Mouse (Mus musculus) lung, embryonic 14.5 days (tissue): Measurements from ENCODE around the gene Mrps16. TPM values are rescaled to one million over a fixed set of nuclear protein-coding genes. Genes with fewer than 3 reads are reported as not detected.
A peak's percentile ranks its signal among the peaks of the same experiment; 100 is the strongest.

Experiments
- ATAC-seq: fragments of 200-750 bp; cut with Nextera tagmentation; 2 replicates; pipeline ENCODE4 v1.8.0; 2017; ENCODE audit warnings: mild to moderate bottlenecking, moderate TSS enrichment, moderate library complexity; ENCODE audit not compliant: insufficient read depth
- DNase-seq: peaks from one replicate; pipeline ENCODE4 v3.0.0-alpha.2; 2015
- H3K27ac ChIP-seq: fragments of 300-500 bp; sonication (generic); 2 replicates; pipeline ENCODE4 v1.5.1; 2014; ENCODE audit warnings: low read depth, mild to moderate bottlenecking, moderate library complexity
- H3K27me3 ChIP-seq: fragments of 300-500 bp; sonication (generic); 2 replicates; pipeline ENCODE4 v1.6.1; 2014; ENCODE audit warnings: low read length, control low read depth; ENCODE audit not compliant: insufficient read depth
- H3K36me3 ChIP-seq: fragments of 300-500 bp; sonication (generic); 2 replicates; pipeline ENCODE4 v1.6.1; 2014; ENCODE audit warnings: control low read depth; ENCODE audit not compliant: insufficient read depth
- H3K4me1 ChIP-seq: fragments of 300-500 bp; sonication (generic); 2 replicates; pipeline ENCODE4 v1.6.1; 2014; ENCODE audit warnings: antibody characterized with exemption, control low read depth; ENCODE audit not compliant: insufficient read depth
- H3K4me2 ChIP-seq: fragments of 300-500 bp; sonication (generic); 2 replicates; pipeline ENCODE4 v1.6.1; 2014; ENCODE audit warnings: mild to moderate bottlenecking
- H3K4me3 ChIP-seq: fragments of 300-500 bp; sonication (generic); 2 replicates; pipeline ENCODE4 v1.5.1; 2014; ENCODE audit warnings: low read depth, low read length
- H3K9ac ChIP-seq: fragments of 300-500 bp; sonication (generic); 2 replicates; pipeline ENCODE4 v1.6.1; 2014
- H3K9me3 ChIP-seq: fragments of 300-500 bp; sonication (generic); 2 replicates; pipeline ENCODE4 v1.6.1; 2016; ENCODE audit warnings: low read depth, low read length, control low read depth
- CTCF ChIP-seq: IDR thresholded peaks from 2 replicates; pipeline ENCODE4 v1.5.1; 2016; ENCODE audit warnings: antibody characterized with exemption, low read depth
- WGBS: fragments of 180-500 bp; shearing (Covaris S2); extraction: QIAGEN DNeasy Blood & Tissue Kit; methylation state at CpG from one replicate; pipeline ENCODE4 v1.1.7; 2014; 5-methylcytosine and 5-hydroxymethylcytosine counted together
- polyA plus RNA-seq: library from polyadenylated mRNA; unstranded; fragments of >200 nt; fragmentation: Nextera tagmentation; extraction: Ambion mirVana; gene quantifications from 2 replicates; pipeline ENCODE4 v1.2.1, GENCODE M21; 2014

Mrps16 gene
- polyA plus RNA-seq = 93.5 and 96.8 TPM in 2 replicates

- Histone ChIP-seq H3K4me1 (peaks cover 3% of the 10 kb centered on the region; the same call in 1 of the 2 replicates), H3K9me3 (no peaks in the 10 kb centered on the region), H3K27me3 (no peaks in the 10 kb centered on the region), H3K36me3 (peaks cover 25% of the 10 kb centered on the region), H3K4me2 (peak within 1 kb of the TSS; percentile 75), H3K4me3 (peak within 1 kb of the TSS; percentile 58), H3K27ac (peak within 1 kb of the TSS; percentile 91), H3K9ac (peak within 1 kb of the TSS; percentile 80)
- under 1% methylated on average over 68 of the region's 68 CpGs for WGBS
- peak; percentile 78 for TF ChIP-seq CTCF
- ATAC-seq (peak; percentile 96), DNase-seq (peak; percentile 99)
Measured at GRCm38 (mm10) chr14:20393205-20393913, at the start of gene Mrps16. TSS of gene Mrps16 (minus strand) at chr14:20393634.

DNA sequence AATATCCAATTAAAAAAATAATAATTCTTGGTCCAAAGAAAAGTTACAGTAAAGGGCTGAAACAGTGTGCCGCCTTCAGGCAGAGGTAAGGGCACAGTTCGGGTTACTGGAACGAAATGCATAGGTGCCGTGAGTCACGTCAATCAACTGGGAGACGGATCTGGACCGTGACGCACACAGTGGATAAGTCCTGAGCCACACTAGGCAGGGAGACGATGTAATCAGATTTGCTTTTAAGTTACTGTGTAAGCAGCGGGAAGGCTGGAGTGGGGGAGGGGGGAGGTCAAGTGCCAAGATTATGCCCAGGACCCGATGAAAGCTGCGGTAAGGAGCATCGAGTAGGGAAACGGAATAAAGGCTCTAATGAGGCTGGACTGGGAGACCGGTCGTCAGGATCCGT, 48.8 kb upstream of the Mrps16 start:
- Histone ChIP-seq H3K27ac (no peak overlapping the region), H3K27me3 (no peaks in the 10 kb centered on the region), H3K4me2 (no peak overlapping the region), H3K36me3 (no peaks in the 10 kb centered on the region), H3K4me1 (no peaks in the 10 kb centered on the region), H3K9ac (no peak overlapping the region), H3K9me3 (no peaks in the 10 kb centered on the region), H3K4me3 (no peak overlapping the region)
- 47% methylated on average over 17 of the region's 17 CpGs for WGBS
- TF ChIP-seq CTCF = no peak
- no peak for ATAC-seq
- DNase-seq = no peak

DNA sequence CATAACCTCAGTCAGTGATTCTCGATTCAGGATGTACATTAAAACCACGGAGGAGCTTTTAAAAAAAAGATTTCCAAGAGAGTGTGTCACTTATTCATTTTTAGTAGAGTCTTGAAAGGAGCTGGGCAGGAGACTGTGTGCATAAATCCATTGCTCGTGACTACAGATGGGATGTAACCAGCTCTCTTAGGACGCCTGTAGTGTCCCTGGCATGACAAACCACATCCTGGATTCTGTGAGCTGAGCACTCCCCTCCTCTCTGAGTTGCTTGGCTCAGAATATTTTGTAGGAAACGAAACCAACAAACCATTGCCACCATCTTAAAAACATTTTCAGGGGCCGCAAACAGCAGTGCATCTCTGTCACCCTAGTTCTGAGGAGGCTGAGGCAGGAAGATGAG, 43.5 kb upstream of the Mrps16 start:
- Histone ChIP-seq H3K27ac (no peak overlapping the region), H3K4me1 (no peaks in the 10 kb centered on the region), H3K36me3 (no peaks in the 10 kb centered on the region), H3K4me3 (no peak overlapping the region), H3K4me2 (no peak overlapping the region), H3K27me3 (no peaks in the 10 kb centered on the region), H3K9me3 (no peaks in the 10 kb centered on the region), H3K9ac (no peak overlapping the region)
- no peak for ATAC-seq
- TF ChIP-seq CTCF = no peak
- no peak for DNase-seq
- WGBS = 68% methylated on average over 6 of the region's 6 CpGs

DNA sequence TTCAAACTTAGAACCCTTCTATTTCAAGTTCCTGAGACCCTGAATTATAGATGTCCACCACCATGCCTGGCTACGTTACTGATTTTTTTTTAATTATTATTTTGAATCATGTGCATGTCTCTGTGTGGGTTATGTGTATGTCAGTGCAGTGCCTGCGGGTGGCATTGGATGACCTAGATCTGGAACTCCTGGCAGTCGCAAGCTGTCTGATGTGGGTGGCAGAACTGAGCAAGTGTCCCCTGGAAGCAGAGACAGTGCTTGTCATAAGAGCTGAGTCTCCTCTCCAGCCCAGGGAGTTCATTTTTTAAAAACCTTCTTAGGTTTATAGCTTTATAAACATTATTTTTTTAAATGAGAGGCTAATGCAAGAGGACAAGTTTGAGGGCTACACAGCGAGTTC, 39.0 kb upstream of the Mrps16 start:
- no peak for TF ChIP-seq CTCF
- Histone ChIP-seq H3K27ac (no peak overlapping the region), H3K27me3 (no peaks in the 10 kb centered on the region), H3K36me3 (no peaks in the 10 kb centered on the region), H3K4me2 (no peak overlapping the region), H3K4me1 (no peaks in the 10 kb centered on the region), H3K9ac (no peak overlapping the region), H3K9me3 (no peaks in the 10 kb centered on the region), H3K4me3 (no peak overlapping the region)
- no peak for ATAC-seq
- no peak for DNase-seq
- 69% methylated on average over 4 of the region's 4 CpGs for WGBS

DNA sequence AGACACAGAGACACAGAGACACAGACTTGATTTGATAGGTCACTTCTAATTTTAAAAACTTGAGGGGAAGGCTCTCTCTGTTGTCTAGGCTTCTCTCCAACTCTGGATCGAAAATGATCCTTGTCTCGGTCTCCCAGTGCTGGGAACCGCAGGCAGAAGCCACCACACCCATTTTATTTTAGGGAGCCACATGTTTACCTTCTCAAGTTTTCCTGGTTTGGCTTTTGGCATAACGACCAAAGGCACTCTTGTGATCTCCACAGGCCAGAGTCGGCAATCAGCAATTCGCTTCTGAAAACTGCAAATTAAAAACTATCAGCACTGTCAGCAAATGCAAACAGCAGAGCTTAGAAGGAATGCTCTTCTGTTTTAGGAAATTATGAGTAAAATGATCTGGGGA, 38.3 kb upstream of the Mrps16 start:
- no peak for TF ChIP-seq CTCF
- Histone ChIP-seq H3K4me3 (no peak overlapping the region), H3K9me3 (no peaks in the 10 kb centered on the region), H3K27ac (no peak overlapping the region), H3K4me2 (no peak overlapping the region), H3K4me1 (no peaks in the 10 kb centered on the region), H3K27me3 (no peaks in the 10 kb centered on the region), H3K36me3 (no peaks in the 10 kb centered on the region), H3K9ac (no peak overlapping the region)
- ATAC-seq (no peak), DNase-seq (no peak)
- 69% methylated on average over 6 of the region's 6 CpGs for WGBS

GRCm38 (mm10) chr14:20429833-20430232, 36.4 kb upstream of the Mrps16 start:
- Histone ChIP-seq H3K4me3 (no peak overlapping the region), H3K4me1 (no peaks in the 10 kb centered on the region), H3K27ac (no peak overlapping the region), H3K36me3 (no peaks in the 10 kb centered on the region), H3K9ac (no peak overlapping the region), H3K4me2 (no peak overlapping the region), H3K27me3 (no peaks in the 10 kb centered on the region), H3K9me3 (no peaks in the 10 kb centered on the region)
- TF ChIP-seq CTCF = no peak
- no peak for DNase-seq
- 42% methylated on average over 1 of the region's 1 CpGs for WGBS
- no peak for ATAC-seq

DNA sequence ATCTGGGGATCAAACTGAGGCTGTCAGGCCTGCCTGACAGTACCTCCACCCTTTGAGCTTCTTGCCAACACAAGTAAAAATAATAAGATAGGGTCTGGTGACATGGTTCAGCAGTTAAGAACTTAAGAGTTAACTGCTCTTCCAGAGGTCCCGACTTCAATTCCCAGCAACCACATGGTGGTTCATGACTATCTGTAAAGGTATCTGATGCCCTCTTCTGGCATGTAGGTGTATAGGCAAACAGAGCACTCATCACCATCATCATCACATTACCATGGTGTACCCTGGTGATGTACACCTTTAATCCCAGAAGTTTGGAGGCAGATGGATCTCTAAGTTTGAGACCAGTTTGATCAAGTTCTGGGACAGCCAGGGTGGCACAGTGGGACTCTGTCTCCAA, 35.2 kb upstream of the Mrps16 start:
- H3K9ac ChIP-seq = no peak overlapping the region
- H3K4me3 ChIP-seq = no peak overlapping the region
- no peak overlapping the region for H3K27ac ChIP-seq
- DNase-seq (no peak), ATAC-seq (no peak)
- H3K9me3 ChIP-seq = no peaks in the 10 kb centered on the region
- WGBS = 26% methylated on average over 1 of the region's 1 CpGs
- no peak for TF ChIP-seq CTCF
- H3K36me3 ChIP-seq = no peaks in the 10 kb centered on the region
- H3K4me2 ChIP-seq = no peak overlapping the region
- H3K4me1 ChIP-seq = no peaks in the 10 kb centered on the region
- H3K27me3 ChIP-seq = no peaks in the 10 kb centered on the region
